Mouse (Mus musculus) cerebellum, adult 9-10 months (tissue): Measurements from ENCODE around the gene Epo.
A peak's percentile ranks its signal among the peaks of the same experiment; 100 is the strongest.

ENCODE experiments used
- DNase-seq: peaks from one replicate; pipeline ENCODE4 v3.0.0; 2022

Epo gene

DNA sequence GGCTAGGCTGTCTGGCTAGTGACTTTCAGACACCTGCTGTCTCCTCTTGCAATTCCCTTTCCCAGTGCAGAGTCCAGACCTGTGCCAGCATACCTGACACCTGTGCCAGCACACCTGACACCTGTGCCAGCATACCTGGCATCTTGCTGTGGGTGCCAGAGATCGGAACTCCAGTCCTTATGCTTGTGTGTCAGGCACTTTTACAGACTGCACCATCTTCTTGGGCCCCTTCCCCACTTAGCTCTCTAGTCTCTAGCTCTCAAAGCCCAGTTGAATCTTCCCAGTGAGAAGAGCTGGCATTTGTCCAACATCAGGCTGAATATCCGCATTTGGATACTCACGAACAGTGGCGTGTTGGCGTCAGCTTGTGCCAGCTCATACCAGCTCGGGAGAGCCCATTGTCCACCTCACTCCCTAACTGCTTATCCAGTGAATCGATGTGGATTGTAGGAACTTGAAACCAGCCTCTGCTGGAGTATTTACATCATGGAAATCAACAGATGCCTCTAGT lies 6.3 kb upstream of the Epo start:
- peak; percentile 90 for DNase-seq

DNA sequence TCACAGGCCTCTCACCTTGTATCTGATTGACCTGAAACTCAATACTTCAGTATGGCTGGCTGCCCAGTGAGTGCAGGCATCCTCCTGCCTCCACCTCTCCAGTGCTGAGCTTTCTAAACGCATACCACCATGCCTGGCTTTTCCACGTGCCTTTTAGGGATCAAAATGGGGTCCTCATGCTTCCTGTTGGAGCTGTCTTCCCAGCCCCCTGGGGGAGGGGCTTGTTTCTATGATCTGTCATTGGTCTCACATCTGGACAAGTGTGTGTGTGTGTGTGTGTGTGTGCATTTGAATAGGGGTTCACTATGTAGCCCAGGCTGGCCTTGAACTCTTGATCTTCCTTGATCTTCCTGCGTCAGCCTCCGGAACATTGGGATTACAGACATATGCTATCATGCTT lies 4.4 kb upstream of the Epo start:
- no peak for DNase-seq

DNA sequence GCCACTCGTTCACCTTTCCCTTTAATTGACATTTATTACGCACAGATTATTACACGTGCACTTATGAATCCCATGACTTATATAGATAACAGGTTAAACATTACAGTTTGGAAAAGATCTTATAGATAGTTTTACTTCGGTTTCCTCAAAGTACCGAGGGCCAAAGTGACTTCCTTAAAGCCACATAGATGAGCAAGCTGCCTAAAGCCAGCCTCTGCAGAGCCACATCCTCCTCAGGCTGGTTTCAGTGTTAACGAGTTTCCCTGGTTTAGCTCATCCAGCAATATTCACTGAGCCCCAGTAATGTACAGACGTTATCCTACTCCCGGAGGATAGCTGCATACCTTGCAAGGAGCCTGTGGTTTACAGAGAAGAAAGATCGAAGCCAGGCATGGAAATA lies 2.3 kb upstream of the Epo start:
- no peak for DNase-seq

DNA sequence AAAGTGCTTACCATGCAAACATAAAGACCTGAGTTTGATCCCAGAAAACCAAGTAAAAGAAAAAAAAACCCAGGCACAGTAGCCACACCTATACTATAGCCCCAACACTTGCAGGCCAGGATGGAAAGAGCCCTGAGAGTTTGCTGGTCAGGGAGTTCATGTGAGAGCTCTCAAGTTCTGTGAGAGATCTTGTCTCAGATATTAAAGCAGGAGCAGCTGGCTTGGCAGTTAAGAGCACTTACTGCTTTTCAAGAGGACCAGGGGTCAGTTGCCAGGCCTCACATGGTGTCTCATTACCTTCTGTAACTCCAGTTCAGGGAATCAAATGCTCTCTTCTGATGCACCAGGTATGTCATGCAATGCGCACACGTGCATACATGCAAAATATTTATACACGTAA lies 1.7 kb upstream of the Epo start:
- no peak for DNase-seq

DNA sequence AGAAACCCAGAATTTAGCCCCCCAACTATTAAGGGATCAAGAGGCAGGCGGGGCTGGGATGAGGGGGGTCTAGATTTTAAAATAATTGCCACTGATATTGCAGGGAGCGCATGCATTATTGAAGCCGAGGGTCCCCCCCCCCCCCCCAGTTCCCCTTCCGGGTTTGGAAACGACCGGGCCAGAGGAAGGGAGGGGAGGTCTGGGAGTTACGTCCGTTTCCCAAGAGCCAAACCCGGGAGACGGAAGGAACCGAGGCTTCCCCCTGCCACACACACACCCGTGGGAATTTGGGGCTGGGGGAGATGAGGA lies 280 bp downstream of the Epo start:
- DNase-seq = no peak

DNA sequence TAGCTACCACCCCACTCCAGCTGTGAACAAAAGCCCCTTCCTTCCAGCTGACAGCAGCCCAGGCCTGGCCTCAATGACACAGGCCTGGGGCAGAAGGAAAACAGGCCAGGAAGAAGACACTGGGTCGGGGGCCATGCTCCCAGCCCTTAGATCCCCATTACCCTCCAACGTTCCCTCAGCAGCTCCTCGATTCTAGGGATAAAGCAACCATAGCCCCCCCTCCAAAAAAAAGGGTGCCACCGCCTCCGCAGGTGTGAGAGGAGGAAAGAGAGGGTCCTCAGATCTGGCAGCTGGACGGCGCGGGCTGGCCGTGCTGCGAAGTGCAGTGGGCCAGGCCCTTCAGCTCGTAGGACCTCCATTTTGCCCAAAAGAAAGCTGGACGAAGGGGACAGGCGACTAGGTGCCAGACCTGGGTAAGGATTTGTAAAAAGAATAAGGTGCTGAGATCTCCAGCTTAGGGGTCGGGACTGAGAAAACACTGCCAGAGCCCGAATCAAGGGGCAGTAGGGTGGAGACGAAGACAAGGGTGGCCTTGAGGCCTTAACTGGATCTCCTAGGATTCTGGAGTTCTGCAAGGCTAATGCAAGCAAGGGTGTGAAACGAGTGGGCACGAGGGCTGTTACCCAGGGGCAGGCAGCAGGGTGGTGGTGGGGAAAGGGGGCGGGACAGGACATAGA lies 773 bp downstream of the Epo start:
- DNase-seq = peak; percentile 70

DNA sequence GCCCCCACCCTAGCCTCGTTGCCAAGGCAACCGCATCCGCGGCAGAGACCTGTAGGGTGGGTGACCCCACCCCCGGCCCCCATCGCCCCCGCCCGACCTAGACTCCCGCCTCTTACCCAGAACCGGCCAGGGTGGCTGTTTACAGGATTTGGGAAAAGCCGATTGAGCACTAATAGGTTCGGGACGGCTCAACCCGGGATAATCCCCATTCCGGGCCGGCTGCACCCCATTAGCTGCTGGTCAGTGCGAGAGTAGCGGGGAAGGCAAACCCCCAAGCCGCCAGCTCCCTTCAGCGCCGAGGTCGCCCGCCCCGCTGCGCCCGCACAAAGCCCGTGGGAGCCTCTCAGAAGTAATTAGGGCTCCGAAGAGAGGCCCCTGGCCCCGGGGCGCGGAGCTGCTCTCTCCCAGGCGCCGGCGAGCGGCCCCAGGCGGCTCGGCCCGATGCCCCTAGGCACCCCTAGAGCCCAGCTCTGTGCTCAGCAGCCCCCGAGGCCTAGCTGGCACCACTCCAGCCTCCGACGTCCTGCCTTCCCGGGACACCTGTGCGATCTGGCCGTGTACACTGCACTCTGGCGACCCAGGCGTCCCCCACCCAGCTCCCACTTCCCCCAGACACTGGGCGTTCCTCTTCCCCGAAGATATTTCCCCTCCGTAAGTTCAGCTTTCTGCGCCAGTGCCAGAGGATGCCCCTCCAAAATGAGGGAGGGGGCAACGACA lies 1.5 kb downstream of the Epo start:
- peak; percentile 78 for DNase-seq

DNA sequence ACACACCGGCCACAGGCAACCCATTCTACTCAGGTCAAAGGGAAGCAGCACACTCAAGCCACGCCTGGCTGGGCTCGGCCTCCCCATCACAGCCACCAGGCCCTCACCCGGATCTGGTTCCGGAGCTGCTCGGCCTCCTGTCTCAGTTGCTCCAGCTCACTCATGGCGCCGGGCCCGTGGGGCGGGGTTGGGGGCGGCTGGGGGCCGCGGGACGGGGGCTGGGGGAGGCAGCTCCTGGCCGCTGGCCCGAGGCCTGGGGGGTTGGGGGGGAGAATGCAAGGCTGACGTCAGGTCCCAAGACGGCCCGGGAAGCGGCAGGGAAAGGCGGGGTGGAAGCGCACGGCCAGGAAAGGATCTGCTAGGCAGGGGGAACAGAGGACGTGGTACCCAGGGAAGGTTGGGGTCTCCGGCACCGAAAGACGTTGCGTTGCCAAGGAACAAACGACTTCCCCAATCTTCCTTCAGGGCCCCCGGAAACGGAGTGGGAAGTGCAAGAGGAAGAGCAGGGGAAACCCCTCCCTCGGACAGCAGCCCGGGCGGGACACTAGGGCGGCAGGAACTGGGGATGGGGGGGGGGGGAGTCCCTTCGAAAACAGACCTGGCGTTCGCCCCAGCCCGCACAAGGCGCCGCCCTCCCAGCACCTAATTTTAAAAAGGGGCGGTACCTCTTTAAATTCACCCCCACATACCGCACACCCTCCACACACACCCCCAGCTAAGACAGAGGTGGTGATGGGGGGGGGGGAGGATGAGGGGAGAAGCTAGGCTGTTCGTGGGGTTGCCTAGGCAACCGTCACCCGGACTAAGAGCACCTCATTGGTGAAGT lies 2.2 kb downstream of the Epo start:
- DNase-seq = peak; percentile 74

DNA sequence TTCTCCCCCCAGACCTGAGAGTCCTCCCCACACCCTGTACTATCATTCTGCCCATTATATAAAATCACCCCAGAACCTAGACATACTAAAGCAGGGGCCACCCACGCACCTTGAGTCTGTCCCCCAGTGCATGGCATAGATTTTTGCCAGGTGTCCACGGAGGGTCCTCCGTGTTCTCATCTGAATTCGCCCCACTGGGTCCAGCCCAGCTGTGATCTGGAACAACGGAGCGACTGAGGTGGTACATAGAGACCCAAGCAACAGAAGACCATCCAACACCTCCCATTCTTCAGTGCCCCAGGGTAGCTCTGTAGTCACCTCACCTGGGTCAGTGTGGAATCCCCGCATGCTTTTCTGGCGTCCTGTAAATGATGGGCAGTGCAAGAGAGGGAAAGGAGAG lies 3.0 kb downstream of the Epo start:
- no peak for DNase-seq

DNA sequence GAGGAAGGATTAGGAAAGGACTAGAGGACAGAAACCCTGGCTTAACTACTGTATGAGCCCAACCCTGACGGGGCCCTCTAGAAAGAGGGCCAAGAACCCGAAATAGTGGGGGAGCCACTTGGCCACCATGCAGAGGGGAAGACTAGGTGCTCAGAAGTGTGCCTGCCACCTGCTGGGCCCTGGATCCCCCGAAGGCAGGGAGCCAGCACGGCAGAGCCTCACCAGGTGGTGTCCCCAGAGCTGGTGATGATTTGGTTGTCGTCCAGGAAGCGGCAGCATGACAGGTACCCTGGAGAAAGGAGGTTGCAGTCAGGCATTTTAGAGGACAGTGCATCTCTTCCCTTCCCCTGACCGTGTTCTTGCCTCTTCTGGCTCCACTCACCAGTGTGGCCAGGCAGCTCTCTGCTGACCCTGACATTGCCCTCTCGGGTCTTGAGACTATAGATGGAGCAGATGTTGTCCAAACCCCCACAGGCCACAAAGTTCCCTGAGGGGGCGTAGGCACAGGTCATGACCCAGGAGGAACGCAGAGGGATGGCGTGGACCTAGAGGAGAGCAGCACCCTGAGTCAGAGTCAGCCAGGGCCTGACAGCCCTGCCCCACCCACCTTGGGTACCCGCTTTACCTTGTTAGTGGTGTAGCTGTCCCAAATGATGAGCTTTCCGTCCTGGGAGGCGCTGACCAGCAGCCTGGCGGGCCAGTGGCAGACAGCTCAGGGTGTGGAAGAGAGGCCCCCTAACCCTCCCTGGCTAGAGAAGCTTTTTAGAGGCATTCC lies 3.6 kb downstream of the Epo start:
- DNase-seq = no peak

DNA sequence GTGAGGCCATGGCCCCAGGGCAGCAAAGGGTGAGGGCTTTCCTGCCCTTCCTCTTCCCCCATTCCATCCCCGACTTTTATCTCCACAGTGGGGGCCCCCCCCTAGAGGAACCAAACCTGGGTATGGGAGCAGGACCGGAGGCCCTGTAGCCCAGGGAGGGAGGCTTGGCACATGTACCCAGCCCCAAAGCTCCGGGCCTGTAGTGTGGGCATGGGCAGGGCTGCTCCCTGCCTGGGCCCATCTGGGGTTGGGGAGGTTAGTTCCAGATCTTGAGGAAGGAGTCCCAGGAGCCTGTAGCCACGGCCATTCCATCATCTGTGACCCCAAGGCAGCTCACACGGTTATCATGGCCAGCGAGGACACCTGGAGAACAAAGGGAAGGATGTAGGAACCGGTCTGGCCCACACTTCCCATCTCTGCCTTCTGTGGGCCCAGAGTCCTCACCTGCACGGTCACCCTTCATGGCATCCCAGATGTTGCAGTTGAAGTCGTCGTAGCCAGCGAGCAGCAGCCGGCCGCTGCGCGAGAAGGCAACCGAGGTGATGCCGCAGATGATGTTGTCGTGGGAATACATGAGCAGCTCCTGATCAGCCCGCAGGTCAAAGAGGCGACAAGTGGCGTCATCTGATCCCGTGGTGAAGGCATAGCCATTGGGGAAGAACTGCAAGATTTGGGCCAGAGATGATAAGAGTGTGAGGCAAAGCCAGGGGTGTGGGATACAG lies 4.6 kb downstream of the Epo start:
- DNase-seq = no peak

DNA sequence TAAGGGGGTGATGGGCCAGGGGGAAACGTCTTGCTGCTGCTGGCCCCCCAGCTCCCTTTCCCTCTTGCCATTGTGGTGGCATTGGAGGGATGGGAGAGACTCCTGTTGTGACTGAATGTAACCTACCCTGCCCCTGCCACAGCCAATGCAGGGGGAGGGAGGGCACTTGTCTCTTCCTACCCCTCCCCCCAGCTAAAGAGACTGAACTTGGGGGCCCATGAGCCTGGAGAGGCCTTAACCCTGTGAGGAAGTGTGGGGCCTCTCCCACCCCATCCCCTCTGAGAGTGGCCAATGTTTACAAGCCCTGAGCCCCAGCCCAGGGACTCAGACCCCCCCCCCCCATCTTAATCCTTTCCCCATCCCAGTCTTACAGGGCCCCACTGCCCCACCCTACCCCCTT lies 5.6 kb downstream of the Epo start:
- DNase-seq = no peak

DNA sequence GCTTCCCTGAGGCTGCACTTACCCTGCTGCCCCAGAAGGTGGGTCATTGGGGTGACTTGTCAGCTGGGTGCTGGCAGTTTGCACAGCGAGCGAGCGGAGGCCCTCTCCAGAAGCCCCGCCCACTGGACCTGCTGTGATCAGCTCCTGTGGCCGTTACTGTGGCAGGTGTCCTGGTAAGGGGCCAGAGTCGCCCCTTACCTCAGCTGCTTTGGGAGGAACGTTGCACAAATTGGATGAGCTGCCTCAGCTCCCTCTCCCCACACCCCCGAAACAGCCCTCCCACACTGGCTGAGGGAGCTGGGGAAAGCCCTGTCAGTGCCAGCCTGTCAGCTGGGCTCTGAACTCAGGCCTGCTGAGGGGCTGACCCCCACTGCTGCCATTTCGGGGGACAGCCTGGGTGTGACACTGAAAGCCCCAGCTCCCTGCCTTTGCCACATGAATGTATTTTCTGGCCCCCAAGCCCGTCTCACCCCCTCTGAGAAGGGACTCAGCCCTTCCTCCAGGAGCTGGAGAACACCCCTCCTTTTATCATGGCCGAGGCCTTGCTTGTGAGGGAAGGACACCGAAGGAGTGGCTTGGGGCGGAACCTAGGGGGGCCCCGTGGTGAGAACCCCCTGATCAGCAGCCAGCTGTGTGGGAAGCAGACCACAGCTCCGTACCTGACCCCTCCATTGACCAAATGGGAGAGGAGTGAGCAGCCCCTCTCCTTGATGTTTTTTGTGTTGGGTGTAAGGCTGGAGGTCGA lies 6.7 kb downstream of the Epo start:
- DNase-seq = no peak

DNA sequence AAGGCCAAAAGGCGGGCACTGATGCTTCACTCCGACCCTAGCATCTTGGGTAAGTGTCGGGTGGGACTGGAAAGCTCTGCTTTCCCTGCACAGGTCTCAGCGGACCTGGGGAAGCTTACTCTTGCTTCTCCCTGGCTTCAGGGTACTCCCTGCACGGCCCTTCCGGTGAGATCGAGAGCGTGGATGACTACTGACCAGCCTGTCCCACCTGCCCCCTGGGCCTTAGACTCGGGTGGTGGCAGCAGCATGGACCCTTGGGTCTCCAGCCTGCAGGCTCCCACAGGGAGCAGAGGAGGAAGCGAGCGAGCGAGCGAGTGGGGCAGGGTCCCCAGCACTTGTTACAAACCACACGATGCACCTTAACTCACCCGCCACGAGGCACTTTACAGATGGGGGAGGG lies 7.5 kb downstream of the Epo start:
- no peak for DNase-seq

DNA sequence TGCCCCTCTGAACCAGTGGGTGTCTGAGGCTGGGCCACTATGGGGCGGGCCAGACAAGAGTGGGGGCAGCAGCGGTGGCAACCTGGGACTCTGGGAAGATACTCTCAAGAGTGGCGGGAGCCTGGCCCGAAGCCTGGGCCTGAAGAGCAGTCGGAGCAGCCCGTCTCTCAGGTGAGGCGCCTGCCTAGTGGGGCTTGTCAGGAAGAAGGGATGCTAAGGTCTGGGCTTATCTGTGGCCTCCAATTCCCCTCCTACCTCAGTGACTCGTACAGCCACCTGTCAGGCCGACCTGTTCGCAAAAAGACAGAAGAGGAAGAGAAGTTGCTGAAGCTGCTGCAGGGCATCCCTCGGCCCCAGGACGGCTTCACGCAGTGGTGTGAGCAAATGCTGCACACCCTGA lies 8.4 kb downstream of the Epo start:
- DNase-seq = no peak

DNA sequence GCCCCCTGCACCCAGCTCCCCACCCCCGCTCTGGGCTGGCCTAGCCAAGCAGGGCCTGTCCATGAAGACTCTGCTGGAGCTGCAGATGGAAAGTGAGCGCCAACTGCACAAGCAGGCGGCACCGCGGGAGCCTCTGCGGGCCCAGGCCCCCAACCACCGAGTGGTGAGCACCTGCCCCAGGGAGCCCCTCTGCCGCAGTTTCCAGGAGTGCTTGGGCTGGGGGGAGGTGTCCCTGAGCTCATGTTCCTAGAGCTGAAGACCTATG lies 8.9 kb downstream of the Epo start:
- no peak for DNase-seq

DNA sequence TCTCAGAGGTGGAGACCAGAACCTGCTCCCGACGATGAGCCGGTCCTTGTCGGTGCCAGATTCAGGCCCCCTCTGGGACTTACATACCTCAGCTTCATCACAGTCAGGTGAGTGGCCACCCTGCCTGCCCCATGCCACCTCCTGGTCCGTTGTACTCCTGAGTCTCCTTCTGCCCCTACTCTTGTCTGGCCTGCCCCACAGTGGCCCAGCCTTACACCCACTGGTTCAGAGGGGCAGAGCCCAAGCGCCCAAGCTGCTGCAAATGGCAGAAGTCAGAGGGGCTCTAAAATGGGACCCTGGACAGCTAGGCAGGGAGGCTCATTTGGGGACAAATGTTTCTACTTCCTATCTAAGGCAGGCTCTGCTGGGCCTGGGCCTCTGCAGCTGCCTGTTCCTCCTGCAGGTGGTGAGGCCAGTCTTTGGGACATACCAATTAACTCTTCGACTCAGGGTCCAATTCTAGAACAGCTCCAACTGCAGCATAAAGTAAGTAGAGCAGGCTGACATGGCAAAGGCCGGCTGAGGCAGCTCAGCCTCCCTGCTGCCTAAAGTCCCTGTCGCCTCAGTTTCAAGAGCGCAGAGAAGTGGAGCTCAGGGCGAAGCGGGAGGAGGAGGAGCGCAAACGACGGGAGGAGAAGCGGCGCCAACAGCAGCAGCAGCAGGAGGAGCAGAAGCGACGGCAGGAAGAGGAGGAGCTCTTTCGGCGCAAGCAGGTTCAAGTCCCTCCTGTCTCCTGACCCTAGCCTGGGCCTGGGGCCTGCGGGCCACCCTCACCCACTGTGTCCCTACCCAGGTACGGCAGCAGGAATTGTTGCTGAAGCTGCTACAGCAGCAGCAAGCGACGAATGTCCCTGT lies 9.4 kb downstream of the Epo start:
- DNase-seq = no peak

DNA sequence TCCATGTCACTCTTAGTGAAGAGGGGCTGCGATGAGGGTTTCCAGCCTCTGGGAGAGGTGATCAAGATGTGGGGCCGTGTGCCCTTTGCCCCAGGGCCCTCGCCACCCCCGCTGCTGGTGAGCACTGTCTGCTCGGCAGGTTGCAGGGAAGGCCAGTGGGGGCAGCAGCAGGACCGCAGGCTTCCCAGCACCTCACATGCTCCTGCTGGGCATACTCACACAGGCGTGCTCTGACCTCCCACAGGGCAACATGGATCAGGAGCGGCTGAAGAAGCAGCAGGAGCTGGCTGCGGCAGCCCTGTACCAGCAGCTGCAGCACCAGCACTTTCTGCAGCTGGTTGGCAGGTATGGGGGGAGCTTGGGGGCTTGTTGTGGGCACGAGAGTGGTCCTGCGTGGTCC lies 10.3 kb downstream of the Epo start:
- no peak for DNase-seq

DNA sequence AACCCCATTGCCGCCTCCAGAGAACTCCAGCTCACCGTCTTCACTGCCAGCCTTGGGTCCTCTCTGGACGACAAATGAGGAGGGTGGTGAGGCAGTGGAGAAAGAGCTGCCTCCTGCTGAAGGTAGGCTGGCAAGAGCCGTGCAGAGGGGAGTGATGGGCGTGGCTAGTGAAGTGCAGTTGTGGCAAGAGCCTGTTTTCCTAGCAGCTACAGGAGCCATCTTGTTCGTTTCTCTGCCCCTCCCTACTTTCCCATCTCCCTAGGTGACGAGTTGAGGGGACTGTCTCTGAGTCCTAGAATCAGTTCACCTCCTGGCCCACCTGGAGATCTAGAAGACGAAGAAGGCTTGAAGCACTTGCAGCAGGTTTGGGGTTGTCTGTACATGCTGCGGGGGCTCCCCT lies 11.2 kb downstream of the Epo start:
- no peak for DNase-seq

DNA sequence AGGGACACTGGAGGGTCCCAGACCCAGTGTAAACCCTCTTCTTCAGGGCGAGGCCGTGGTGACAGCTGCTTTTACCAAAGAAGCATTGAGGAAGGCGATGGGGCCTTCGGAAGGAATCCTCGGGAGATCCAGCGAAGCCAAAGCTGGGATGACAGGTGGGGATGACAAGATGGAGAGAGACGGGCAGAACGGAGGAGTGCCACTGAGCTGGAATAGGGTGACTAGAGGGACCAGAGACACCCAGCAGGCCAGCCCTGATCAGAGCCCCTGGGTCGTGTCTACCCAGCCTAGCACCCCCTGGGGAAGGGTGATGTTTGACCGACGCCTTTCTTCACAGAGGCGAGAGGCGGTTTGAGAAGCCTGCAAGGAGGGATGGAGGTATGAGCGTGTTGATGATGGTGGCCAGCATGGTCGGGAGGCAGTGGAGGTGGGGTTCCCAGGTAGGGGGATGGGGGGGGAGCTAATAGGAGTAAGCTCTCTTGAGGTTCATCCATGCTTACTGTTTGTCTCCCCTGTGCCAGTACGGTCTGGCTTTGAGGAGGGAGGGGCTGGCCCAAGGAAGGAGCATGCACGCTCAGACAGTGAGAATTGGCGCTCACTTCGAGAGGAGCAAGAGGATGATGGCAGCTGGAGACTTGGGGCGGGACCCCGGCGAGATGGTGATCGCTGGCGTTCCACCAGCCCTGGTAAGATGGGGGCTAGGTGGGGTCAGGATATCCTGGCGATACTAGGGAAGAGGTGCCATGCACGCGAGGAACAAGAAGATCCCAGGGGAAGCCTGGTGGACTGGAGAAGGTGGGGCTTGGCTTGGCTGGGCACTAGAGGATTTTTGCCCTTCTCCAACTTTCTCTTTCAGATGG lies 13.1 kb downstream of the Epo start:
- no peak for DNase-seq
